Mouse (Mus musculus) stomach, postnatal 0 days (tissue): Measurements from ENCODE around the gene Mcl1.

Experiments used
- CTCF ChIP-seq: IDR thresholded peaks from 2 replicates; pipeline ENCODE4 v1.5.1; 2016; ENCODE audit warnings: antibody characterized with exemption, low read depth, mild to moderate bottlenecking, moderate library complexity
- EP300 ChIP-seq: optimal IDR thresholded peaks from 2 replicates; pipeline ENCODE3; 2016; ENCODE audit warnings: antibody characterized with exemption

GRCm38 (mm10) chr3:95664940-95665352, 6.4 kb downstream of the Mcl1 start:
- no peak for TF ChIP-seq CTCF
- TF ChIP-seq EP300 = no peak
